Mouse (Mus musculus): ENCODE data around the gene Golt1a.

DNA sequence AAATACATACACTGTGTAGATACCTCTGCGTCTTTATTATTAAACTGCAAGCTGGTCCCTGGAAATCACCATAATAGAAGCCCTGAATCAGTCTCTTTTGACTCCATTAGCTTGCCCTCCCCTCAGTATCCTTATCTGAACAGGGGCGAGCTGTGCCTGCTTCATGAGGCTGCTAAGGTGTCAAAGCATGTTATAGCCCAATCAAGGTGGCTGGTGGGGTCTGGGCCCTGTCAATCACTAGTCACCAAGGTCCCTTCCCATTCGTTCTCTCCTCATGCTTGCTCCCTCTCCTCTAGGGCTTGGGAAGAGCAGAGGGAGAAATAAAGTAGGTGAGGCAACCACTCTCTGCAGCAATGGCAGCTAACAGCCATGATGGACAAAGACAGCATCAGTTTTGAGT is 37.6 kb downstream of the Golt1a start:
- no peak for TF ChIP-seq POLR2A (IDR thresholded peaks at IDR 0.05; ENCODE audit: low read depth, low read length)
- no peak for TF ChIP-seq CTCF (IDR thresholded peaks at IDR 0.05; ENCODE audit: extremely low read depth, insufficient read depth, insufficient read length, insufficient replicate concordance)
